Mouse (Mus musculus): ENCODE data around the gene H2-Ab1.
A peak's percentile ranks its signal among the peaks of the same experiment; 100 is the strongest.
"Not testable (repeated sequence)": the region's sequence is repeated elsewhere in the genome, so short reads cannot be mapped to it uniquely, and the experiment has no call there.

Gene H2-Ab1

DNA sequence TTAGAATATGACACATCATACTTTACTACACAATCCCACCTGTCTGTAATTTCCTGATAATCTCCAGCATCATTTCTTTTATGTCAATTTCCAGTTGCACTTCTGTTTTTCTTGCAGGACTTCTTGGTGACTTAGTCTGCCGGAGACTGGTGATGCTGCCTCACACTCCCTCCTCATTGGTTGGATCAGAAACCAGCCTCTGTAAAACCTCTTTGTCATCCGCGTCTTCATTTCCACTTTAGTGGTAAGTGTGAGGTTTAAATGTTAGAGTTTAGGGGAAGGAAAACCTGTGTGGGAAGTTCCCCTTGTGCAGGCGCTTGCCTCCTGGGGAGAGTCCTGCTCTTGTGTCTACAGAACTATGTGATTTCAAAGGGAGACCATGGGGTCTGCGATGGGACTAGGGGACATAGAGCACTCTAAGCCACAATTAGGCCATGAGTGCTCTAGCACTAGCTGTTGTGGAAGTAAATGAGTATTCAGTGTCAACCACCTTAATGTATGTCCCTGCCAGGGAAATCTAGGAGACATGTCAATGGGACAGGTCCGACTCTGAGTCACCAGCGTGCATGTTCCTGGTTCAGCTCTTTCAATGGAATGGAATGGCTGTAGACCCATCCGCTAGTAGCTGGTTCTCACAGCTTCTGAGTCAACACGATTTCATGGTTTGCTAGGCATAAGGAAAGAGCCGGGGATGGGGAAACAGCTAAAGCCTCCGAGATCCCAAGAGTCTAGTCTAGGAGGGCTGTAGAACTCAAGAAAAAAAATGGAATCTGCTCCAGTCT is at the start of gene H2-Ab1:
Gene H2-Ab1 (plus strand): TSS at position 96 of the 782 bp plus-strand sequence.
- peak; percentile 81 to 83 for DNase-seq

DNA sequence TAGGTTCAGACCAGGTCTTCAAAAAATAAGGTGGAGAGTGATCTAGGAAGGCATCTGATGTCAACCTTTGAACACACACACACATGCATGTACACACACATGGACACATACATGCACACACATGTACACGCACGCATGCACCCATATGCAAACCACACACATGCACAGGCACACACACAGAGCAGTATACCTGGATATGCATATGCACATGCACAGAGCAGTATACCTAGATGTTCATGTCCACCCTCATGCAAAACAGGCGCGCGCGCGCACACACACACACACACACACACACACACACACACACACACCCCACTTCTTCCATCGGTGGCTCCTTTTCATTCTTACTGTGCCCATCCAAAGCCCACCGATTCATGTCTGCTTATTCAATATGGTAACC is 49.6 kb upstream of the H2-Ab1 start:
- DNase-seq: peak in 1 of 2 experiments; percentile 20

DNA sequence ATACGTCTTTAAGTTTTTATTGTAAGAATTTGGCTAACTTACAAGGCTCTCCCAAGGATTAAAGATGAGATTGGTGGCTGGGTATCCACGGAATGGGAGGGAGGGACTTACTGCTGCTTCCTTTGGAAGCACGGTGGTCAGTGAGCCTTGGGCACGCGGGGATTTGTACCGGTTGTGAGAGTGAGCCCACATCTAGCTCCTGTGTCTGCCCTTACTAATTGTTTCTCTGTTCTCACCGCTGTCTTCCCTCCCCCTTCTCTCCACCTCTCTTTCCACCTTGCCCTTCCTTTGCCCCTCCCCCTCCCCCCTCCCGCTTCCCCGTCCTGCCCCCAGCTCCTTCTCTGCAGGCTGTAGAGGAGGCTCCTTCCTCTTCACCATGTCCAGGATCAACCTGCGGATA is 49.1 kb upstream of the H2-Ab1 start:
- peak in 1 of 2 experiments; percentile 24 for DNase-seq

DNA sequence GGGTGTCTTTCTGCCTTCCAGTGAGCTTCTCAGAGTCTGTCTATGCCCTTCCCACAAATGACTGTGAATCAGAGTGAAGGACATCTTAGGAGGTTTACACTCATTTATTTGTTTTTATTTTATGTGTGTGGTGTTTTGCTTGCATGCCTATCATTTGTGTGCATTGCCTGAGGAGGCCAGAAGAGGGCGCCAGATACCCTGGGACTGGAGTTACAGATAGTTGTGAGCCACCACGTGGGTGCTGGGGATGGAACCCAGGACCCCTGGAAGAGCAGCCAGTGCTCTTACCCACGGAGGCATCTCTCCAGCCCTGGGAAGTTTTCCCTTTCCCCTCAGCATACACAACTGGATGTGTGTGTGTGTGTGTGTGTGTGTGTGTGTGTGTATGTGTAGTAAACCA is 47.8 kb upstream of the H2-Ab1 start:
- DNase-seq: peak in 1 of 2 experiments; percentile 13

DNA sequence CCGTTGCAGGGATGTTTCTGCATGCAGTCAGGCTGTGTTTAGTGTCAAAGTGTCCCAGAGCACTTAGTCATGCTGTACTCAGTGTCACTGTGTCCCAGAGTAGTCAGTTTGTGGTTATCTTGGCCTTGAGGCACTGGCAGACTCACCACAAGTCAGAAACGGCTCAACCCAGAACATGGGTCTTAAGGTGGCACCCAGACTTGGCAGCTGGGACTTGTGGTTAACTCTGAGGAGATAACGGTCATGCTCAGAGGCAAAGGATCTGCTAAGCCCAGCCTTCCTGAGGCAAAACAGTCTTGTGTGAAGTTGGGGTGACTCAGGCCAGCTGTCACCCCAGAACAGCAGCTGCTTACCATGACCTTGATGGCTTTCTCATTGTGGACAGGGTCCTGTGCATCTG is 46.9 kb upstream of the H2-Ab1 start:
- DNase-seq: no peak

DNA sequence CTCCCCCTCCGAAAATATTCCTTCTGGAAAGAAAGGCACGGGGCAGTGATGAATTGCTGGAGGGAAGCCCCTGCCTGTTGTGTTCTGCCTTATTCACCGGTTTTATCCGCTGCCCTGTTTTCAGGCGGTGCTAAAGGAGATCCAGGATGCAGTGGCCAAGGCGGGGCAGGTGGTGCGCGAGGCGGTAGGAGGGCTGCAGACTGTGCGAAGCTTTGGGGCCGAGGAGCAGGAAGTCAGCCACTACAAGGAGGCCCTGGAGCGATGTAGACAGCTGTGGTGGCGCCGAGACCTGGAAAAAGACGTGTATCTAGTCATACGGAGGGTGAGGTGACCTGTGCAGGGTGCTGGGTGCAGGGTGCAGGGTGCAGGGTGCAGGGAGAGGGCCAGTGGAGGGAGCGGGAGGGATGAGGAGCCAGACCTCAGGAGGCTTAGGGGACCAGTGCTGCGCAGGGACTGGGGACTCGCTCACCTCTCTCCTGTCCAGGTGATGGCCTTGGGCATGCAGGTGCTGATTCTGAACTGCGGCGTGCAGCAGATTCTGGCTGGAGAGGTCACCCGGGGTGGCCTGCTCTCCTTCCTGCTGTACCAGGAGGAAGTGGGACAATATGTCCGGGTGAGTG is 45.6 kb upstream of the H2-Ab1 start:
- DNase-seq: peak in 1 of 2 experiments; percentile 33

DNA sequence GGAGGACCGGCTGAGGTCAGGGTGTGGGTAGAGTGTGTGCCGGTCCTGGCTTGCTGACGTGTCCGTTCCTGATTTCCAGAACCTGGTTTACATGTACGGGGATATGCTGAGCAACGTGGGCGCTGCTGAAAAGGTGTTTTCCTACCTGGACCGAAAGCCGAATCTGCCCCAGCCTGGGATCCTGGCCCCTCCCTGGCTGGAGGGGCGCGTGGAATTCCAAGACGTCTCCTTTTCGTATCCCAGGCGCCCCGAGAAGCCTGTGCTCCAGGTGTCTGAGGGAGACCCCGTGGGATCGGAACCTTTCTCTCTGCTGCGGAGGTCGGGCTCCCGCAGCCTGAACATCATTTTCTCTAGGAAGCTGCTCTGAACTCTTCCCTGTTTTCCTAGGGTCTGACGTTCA is 43.6 kb upstream of the H2-Ab1 start:
- DNase-seq: peak in 1 of 2 experiments; percentile 33

DNA sequence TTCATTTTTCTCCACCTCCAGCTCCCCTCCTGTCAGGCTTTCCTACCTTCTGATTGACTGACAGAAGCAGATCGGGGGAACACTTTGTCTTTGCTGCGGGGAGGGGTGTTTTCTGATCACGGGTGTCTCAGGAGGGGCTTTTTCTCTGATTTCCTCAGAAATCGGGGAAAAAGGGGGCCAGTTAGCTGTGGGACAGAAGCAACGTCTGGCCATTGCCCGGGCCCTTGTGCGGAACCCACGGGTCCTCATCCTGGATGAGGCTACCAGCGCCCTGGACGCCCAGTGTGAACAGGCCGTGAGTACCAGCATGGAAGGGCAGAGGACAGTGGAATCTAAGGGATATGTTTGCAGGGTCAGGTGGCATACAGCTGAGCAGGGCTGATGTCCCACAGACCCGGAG is 42.3 kb upstream of the H2-Ab1 start:
- DNase-seq: peak in 1 of 2 experiments; percentile 30

DNA sequence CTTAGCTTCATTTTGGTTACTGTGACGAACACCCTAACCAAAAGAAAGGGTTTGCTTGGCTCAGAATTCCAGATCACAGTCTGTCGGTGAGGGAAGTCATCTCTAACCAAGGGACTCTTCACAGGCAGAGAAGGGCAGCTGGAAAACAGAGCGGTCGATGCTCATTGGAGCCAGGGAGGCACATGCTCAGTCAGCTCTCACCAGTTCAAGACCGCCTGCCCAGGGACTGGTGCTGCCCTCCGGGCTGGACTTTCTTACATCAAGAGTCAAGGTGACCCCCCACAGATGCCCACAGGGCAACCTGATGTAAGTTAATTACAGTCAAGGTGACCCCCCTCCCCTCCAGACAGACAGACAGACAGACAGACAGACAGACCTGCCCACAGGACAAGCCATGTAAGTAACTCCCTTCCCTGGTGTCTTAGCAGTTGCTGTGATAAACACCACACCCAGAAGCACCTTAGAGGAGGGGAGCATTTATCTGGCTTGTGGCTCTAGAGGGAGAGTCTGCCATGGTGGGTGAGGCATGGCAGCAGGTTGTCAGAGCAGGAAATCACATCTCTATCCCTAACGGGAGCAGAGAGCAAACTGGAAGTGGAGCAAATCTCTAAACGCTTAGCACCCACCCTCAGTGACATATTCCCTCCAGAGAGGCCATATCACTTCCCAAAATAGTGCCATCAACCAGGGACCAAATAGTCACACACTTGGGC is 40.1 kb upstream of the H2-Ab1 start:
- peak in 1 of 2 experiments; percentile 24 for DNase-seq

DNA sequence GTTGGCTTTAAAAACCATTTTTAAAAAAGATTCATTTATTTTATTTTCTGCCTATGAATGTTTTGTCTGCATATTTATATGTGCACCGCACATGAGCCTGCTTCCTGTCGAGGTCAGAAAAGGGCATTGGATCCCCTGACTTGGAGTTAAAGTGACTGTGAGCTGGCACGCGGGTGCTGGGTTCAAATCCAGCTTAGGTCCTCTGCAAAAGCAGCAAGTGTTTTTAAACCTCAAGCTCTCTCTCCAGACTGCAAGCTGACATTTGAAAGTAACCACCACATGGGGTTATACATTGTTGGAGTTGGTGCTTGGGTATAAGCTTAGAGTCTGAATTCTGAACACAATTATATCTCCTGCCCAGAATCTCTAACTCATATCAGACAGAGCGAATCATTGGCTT is 39.5 kb upstream of the H2-Ab1 start:
- DNase-seq: peak in 1 of 2 experiments; percentile 13

DNA sequence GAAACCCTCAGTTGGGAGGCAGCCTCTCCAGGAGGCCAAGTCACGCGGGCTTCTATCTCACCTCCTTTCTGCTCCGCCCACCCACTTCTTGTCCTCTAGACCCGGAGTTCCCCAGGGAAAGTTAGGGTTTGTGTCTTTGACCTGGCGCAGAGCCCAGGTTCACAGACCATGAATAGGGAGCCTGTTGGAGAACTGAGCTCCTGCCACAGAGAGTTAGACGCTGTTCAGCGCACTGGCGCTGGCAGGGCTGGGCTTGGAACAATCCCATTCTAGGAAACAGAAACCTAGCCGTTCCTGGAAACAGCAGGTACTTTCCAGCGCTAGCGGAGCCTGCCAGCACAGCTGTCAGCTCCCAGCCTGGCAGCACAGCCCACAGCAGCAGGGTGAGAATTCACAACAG is 38.8 kb upstream of the H2-Ab1 start:
- peak; percentile 87 to 93 for DNase-seq

DNA sequence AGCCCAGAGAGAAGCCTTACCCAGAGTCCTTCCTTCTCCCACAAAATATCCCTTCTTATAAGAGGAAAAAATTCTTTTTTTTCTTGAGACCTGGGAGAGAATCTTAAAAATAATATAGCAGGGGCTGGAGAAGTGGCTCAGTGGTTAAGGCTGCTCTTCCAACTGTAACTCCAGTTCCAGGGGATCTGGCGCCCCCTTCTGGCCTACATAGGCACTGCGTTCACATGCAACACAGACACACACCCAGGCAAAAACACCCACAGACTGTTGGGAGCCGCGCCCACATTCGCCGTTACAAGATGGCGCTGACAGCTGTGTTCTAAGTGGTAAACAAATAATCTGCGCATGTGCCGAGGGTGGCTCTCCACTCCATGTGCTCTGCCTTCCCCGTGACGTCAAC is 38.4 kb upstream of the H2-Ab1 start:
- DNase-seq: peak; percentile 70 to 80

DNA sequence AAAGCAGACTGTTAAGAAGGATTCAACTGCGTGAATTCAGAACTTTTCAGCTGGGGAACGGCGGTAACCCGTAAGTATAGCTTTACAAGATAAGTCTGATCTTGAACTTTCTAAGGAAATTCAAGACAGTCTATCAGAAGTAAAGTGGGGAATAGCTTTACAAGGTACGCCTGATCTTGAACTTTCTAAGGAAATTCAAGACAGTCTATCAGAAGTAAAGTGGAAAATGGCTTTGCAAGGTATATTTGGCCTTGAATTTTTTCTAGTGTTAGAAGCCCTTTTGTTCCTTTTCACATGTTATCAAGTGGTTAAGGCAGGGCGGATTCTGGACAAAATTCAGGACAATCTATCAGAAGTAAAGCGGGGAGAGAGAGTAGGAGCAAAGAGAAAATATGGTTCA is 37.7 kb upstream of the H2-Ab1 start:
- not testable (repeated sequence) for DNase-seq

DNA sequence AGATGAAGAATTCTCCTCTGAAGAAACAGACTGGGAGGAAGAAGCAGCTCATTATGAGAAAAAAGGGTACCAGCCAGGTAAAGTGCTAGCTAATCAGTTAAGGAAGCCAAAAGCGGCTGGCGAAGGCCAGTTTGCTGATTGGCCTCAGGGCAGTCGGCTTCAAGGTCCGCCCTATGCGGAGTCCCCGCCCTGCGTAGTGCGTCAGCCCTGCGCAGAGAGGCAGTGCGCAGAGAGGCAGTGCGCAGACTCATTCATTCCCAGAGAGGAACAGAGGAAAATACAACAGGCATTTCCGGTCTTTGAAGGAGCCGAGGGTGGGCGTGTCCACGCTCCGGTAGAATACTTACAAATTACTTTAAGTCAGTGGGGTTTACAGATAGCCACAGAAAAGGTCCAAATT is 37.1 kb upstream of the H2-Ab1 start:
- DNase-seq: not testable (repeated sequence)

DNA sequence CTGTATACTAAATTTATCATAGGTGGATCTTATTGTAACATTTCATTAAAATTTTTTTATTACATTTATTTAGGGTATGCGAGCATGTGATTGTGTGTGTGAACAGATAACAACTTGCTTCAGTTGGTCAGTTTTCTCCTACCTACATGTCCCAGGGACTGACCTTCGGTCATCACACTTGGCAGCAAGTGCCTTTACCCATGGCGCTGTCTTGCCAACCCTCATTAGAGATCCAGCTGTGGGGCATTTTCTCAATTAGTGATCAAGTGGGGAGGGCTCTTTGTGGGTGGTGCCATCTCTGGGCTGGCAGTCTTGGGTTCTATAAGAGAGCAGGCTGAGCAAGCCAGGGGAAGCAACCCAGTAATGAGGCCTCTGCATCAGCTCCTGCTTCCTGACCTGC is 32.7 kb upstream of the H2-Ab1 start:
- peak in 1 of 2 experiments; percentile 36 for DNase-seq

DNA sequence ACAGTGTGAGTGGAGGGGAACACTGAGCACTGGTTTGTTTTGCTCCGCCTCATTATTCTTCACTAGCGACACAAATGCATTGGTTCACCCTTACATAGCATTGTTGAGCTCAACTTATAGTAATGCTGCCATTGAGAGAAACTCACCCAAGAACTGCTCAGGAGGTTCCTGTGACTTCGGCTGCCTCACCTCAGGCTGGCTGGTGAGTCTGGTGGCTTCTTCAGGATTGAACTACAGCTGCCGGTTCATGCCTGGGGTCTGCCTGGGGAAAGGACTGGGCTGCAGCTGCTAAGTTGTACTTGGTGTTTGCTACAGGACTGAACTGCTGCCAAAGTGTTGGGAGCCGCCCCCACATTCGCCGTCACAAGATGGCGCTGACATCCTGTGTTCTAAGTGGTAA is 32.1 kb upstream of the H2-Ab1 start:
- DNase-seq: no peak

DNA sequence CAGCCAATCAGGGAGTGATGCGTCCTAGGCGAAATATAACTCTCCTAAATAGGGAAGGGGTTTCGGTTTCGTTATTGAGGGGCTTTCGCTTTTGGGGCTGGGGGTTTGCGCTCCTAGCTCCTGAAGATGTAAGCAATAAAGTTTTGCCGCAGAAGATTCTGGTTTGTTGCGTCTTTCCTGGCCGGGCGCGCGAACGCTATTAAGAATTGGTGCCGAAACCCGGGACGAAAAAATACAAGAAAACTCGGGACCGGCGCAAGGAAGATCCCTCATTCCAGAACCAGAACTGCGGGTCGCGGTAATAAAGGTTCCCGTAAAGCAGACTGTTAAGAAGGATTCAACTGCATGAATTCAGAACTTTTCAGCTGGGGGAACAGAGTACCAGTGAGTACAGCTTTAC is 31.6 kb upstream of the H2-Ab1 start:
- DNase-seq: not testable (repeated sequence)

DNA sequence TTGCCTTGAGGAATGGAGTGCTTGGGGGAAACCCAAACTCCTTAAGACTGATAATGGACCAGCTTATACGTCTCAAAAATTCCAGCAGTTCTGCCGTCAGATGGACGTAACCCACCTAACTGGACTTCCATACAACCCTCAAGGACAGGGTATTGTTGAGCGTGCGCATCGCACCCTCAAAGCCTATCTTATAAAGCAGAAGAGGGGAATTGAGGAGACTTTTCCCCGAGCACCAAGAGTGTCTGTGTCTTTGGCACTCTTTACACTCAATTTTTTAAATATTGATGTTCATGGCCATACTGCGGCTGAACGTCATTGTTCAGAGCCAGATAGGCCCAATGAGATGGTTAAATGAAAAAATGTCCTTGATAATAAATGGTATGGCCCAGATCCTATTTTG is 26.5 kb upstream of the H2-Ab1 start:
- not testable (repeated sequence) for DNase-seq

DNA sequence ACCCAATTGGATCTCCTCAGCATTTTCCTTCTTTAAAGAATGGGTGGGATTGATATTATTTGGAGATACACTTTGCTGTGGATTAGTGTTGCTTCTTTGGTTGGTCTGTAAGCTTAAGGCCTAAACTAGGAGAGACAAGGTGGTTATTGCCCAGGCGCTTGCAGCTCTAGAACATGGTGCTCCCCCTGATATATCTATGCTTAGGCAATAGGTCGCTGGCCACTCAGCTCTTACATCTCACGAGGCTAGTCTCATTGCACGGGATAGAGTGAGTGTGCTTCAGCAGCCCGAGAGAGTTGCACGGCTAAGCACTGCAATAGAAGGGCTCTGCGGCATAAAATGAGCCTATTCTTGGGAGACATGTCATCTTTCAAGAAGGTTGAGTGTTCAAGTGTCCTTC is 25.5 kb upstream of the H2-Ab1 start:
- not testable (repeated sequence) for DNase-seq

DNA sequence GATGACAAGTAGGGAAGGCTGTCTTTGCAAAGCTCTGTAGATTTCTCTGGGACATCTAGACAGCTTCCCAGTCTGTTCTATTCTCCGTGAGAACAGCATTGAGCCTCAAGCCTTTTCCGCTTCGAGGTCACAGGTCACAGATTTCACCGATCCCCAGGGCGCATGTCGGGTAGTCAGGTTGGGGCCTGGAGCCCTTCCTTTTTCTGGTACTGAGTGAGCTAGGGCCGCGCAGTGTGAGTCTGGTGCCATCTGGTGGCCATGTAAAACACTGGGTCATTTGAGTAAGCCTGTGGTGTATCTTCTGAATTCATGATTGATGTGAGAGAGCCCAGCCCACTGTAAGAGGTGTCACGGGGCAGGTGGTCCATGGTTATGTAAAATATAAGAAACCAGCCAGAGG is 22.6 kb upstream of the H2-Ab1 start:
- peak; percentile 84 to 86 for DNase-seq

DNA sequence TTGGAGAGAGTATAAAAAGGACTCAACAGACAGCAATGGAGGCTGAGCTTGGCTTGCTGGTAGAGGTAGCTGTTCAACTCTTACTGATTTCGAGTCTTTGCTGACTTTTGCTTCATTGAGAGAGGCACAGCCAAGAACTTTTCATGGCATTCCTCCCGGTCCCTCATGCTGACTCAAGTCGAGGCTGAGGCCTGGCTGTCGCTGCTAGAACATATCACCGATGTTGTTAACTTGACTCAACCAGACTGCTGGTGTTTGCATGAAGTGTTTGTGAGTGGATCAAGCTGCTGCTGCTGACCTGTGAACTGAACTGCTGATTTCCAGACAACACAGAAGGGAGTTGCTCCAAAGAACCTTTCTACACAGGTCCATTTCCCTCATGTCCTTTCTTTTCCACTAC is 20.8 kb upstream of the H2-Ab1 start:
- DNase-seq: no peak

DNA sequence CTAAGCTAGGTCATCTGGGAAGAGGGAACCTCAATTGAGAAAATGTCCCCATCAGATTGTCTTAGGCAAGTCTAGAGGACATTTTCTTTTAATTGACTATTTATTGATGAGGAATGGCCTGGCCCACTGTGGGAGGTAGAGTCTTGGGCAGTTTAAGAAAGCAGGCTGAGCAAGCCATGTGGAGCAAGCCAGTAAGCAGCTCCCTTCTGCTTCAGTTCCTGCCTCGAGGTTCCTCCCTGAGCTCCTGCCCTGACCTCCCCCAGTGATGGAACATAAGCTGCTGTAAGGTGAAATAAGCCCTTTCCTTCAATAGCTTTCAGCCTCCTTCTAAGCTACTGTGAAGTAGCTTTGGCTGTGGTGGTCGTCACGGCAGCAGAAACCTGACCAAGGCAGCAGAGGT is 19.7 kb upstream of the H2-Ab1 start:
- DNase-seq: no peak

DNA sequence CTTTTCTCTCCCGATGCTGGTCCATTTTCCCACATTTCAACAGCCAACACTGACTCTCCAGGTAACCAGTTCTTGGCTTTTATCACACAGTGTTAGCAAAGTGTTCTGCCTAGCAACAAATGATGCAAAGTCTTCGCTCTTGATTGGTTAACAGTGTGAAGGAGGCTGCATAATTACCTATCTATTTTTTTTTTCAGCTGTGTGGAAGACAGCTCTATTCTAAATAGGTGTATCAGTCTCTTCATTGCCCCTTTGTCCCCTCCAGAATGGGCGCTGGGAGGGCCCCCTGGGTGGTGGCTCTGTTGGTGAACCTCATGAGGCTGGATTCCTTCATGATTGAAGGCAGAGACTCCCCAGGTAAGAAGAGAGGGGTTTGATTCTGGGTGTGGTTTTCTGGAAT is 18.8 kb upstream of the H2-Ab1 start, which contains the start of gene H2-Ob:
Gene H2-Ob (plus strand): TSS at position 198 of the 400 bp plus-strand sequence.
- DNase-seq: peak in 1 of 2 experiments; percentile 67

DNA sequence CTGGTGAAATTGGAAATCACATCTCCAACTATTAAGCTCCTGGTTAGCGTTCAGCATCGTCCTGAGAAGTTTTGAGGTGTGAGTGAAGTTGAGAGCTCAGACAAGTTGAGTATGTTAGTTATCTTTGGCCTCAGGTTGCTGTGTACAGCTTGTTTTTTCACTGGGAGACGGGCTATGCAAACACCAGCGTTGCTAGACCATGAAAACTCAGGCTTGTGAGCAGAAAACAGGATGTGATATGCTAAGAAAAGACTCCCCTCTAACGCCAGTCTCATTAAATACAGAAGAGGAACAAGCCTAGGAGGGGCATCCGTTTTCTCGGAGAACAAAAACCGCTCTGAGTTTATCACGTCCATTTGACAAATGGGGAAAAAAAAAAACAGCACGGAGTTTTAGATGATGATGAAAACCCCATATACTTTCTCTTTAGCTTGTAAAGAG is 17.9 kb upstream of the H2-Ab1 start:
- DNase-seq: no peak

Measured in kidney, postnatal 25 days (tissue).